Mouse (Mus musculus): ENCODE data around the gene Smim11. TPM values are rescaled to one million over a fixed set of nuclear protein-coding genes. Genes with fewer than 3 reads are reported as not detected.

The Smim11 gene
- total RNA-seq, 4 experiments from 2014 or later: 84.4 to 94.5 (median 88.3) TPM

Other genes with a start within 250 kb of the Smim11 start
- gene Mrps6, start 243.0 kb upstream of the Smim11 start, total RNA-seq (2022): 10 to 100 TPM; 57.6 to 68.6 (median 66.3) TPM
- gene Gm49711, start 243.0 kb upstream of the Smim11 start, total RNA-seq (2022): not detected
- 1 to 10 TPM; 4.4 to 5.8 (median 5.0) TPM for gene Slc5a3, start 243.0 kb upstream of the Smim11 start, total RNA-seq (2022)
- not detected for gene Kcne2, start 8.9 kb upstream of the Smim11 start, total RNA-seq (2022)
- under 1 TPM; 0.24 to 0.86 (median 0.42) TPM for gene Fam243, start 20.2 kb downstream of the Smim11 start, total RNA-seq (2022)
- gene Kcne1, start 58.2 kb downstream of the Smim11 start, total RNA-seq (2022): 1 to 10 TPM; 2.7 to 7.8 (median 4.7) TPM
- gene Rcan1, start 169.6 kb downstream of the Smim11 start, total RNA-seq (2022): 100 to 1,000 TPM in 1 of 4 experiments, 10 to 100 TPM in 3; 51.0 to 123 (median 71.2) TPM
- under 1 TPM; 0.34 to 0.63 (median 0.41) TPM for gene Clic6, start 184.4 kb downstream of the Smim11 start, total RNA-seq (2022)

Data from heart, adult 8-10 months (tissue).